Mouse (Mus musculus): ENCODE measurements at regions not wholly inside any gene's neighbourhood (a gene's known extent, or its start where the extent isn't known, plus 50 kb on each side); places are given as distances from the start of the nearest gene placed in this dataset.
A peak's percentile ranks its signal among the peaks of the same experiment; 100 is the strongest.

- Histone ChIP-seq H3K4me1 (peaks cover 53% of the 10 kb centered on the region), H3K27me3 (ENCODE audit: poor library complexity, severe bottlenecking) (peaks cover 6% of the 10 kb centered on the region; the same call in 1 of the 2 replicates), H3K9me3 (no peaks in the 10 kb centered on the region), H3K4me3 (peak overlapping the region; percentile 29; the same call in 1 of the 2 replicates), H3K36me3 (replicated peaks) (no peaks in the 10 kb centered on the region), H3K27ac (peak overlapping the region; percentile 81)
- DNase-seq (ENCODE audit: extremely low spot score, low spot score) = peak; percentile 34
- 34% methylated on average over 10 of the region's 10 CpGs for WGBS
These were observed 50.4 kb upstream of the Ubash3b start for GRCm38 (mm10) chr9:41211865-41212302.

MicroRNAs in the stretch of these regions (microRNA counts, 519-probe panel; counts per million panel counts)
- 6,264 counts per million, percentile 93 among the panel's probes with 10 or more counts for microRNA mmu-miR-100
- microRNA mmu-miR-125b-3p = 1,861 counts per million, percentile 67 among the panel's probes with 10 or more counts

Small RNA genes lying in the stretch of these regions (microRNA-seq; reads per million reads assigned to microRNA genes)
- gene Mir100 (11,395 reads per million, percentile 95 among the genes with 10 or more reads in this experiment), gene Mir125b-1 (1,004 reads per million, percentile 74 among the genes with 10 or more reads in this experiment), gene Mirlet7a-2 (10.8 reads per million, percentile 21 among the genes with 10 or more reads in this experiment)

Data from forebrain, embryonic 10.5 days (tissue).